Mouse (Mus musculus): ENCODE results near the gene Lhcgr.
A peak's percentile ranks its signal among the peaks of the same experiment; 100 is the strongest.
"Not testable (repeated sequence)": the region's sequence is repeated elsewhere in the genome, so short reads cannot be mapped to it uniquely, and the experiment has no call there.

The Lhcgr gene

GRCm38 (mm10) chr17:88791440-88792152, at the start of gene Lhcgr:
Gene Lhcgr, minus strand, starts transcription at chr17:88791990.
- DNase-seq, result no peak

- DNase-seq, result no peak
Observed at GRCm38 (mm10) chr17:88817601-88818000, 25.8 kb upstream of the Lhcgr start.

- not testable (repeated sequence) for DNase-seq
Observed at GRCm38 (mm10) chr17:88812943-88813342, 21.2 kb upstream of the Lhcgr start.

- DNase-seq, result no peak
Observed at GRCm38 (mm10) chr17:88810807-88811206, 19.0 kb upstream of the Lhcgr start.

- no peak for DNase-seq
Observed at GRCm38 (mm10) chr17:88806421-88806820, 14.6 kb upstream of the Lhcgr start.

- DNase-seq, result no peak
Observed at GRCm38 (mm10) chr17:88803441-88803840, 11.7 kb upstream of the Lhcgr start.

- DNase-seq, result no peak
Observed at GRCm38 (mm10) chr17:88790680-88791079, 1.1 kb downstream of the Lhcgr start.

GRCm38 (mm10) chr17:88788392-88788791, 3.4 kb downstream of the Lhcgr start:
- no peak for DNase-seq

- no peak for DNase-seq
Observed at GRCm38 (mm10) chr17:88786881-88787280, 4.9 kb downstream of the Lhcgr start.

GRCm38 (mm10) chr17:88786385-88786784, 5.4 kb downstream of the Lhcgr start:
- no peak for DNase-seq

- no peak for DNase-seq
Observed at GRCm38 (mm10) chr17:88779148-88779547, 12.6 kb downstream of the Lhcgr start.

- no peak for DNase-seq
Observed at GRCm38 (mm10) chr17:88774103-88774526, 17.7 kb downstream of the Lhcgr start.

- DNase-seq, result no peak
Observed at GRCm38 (mm10) chr17:88770081-88770480, 21.7 kb downstream of the Lhcgr start.

GRCm38 (mm10) chr17:88769283-88769859, 22.4 kb downstream of the Lhcgr start:
- DNase-seq, result no peak

GRCm38 (mm10) chr17:88766857-88767256, 24.9 kb downstream of the Lhcgr start:
- no peak for DNase-seq

GRCm38 (mm10) chr17:88764136-88764485, 27.7 kb downstream of the Lhcgr start:
- no peak for DNase-seq

GRCm38 (mm10) chr17:88763396-88764135, 28.2 kb downstream of the Lhcgr start:
- no peak for DNase-seq

- peak; percentile 16 for DNase-seq
Observed at GRCm38 (mm10) chr17:88758003-88758437, 33.8 kb downstream of the Lhcgr start.

GRCm38 (mm10) chr17:88755776-88756175, 36.0 kb downstream of the Lhcgr start:
- DNase-seq, result no peak

- no peak for DNase-seq
Observed at GRCm38 (mm10) chr17:88753472-88753857, 38.3 kb downstream of the Lhcgr start.

GRCm38 (mm10) chr17:88752827-88753471, 38.8 kb downstream of the Lhcgr start:
- peak; percentile 36 for DNase-seq

GRCm38 (mm10) chr17:88749646-88750045, 42.1 kb downstream of the Lhcgr start:
- no peak for DNase-seq

GRCm38 (mm10) chr17:88706231-88706649, 85.5 kb downstream of the Lhcgr start:
- DNase-seq, result no peak

Measured in thymus, postnatal 25 days (tissue).